Mouse (Mus musculus) small intestine, adult 2 months (tissue): ENCODE measurements around the gene Nr2f2.

Experiments
- CTCF ChIP-seq: fragments of 200-500 bp; IDR thresholded peaks from 2 replicates; pipeline ENCODE4 v1.5.1; 2012; ENCODE audit warnings: low read depth, mild to moderate bottlenecking, control low read depth, inconsistent platforms, low read length, moderate library complexity, mixed read lengths; ENCODE audit not compliant: insufficient replicate concordance, insufficient read length; ENCODE audit errors: extremely low read depth
- POLR2A ChIP-seq: fragments of 200-500 bp; IDR thresholded peaks from 2 replicates; pipeline ENCODE4 v1.6.1; 2012; ENCODE audit warnings: low read depth, mild to moderate bottlenecking, control low read depth, inconsistent platforms, low read length, moderate library complexity

DNA sequence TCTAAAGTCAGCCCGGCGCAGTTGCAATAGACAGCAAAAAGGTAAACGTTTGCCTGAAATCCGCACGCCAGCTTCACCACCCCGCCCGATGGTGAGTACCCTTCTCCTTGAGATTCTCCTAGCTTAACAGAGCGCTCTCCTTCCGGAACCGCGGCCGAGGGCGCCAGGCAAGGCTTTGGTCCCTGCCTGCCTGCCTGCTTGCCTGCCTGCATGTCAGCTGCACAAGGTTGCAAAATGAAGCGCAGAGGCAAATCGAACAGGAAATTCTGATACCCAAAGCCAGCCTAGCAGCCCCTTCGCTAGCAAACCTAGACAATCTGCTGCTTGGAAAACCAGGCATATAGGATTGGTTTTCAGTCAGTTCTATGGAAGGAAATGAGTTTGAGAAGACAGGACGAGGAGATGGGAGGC lies 1.1 kb downstream of the Nr2f2 start:
- TF ChIP-seq CTCF: no peak
- TF ChIP-seq POLR2A: no peak
